Mouse (Mus musculus) hindbrain, postnatal 0 days (tissue): Measurements from ENCODE around the gene Gli1. TPM values are rescaled to one million over a fixed set of nuclear protein-coding genes. Genes with fewer than 3 reads are reported as not detected.

ENCODE experiments used
- ATAC-seq: fragments of 200-750 bp; cut with Nextera tagmentation; 2 replicates; pipeline ENCODE4 v1.8.0; 2017; ENCODE audit warnings: mild to moderate bottlenecking, moderate TSS enrichment, moderate library complexity
- DNase-seq: peaks from one replicate; pipeline ENCODE4 v3.0.0-alpha.2; 2015; ENCODE audit warnings: low spot score
- H3K27ac ChIP-seq: fragments of 300-500 bp; sonication (generic); 2 replicates; pipeline ENCODE4 v1.5.1; 2014; ENCODE audit warnings: mild to moderate bottlenecking
- H3K27me3 ChIP-seq: fragments of 300-500 bp; sonication (generic); 2 replicates; pipeline ENCODE4 v1.6.1; 2014; ENCODE audit warnings: low read length, mixed read lengths; ENCODE audit not compliant: insufficient read depth
- H3K36me3 ChIP-seq: fragments of 300-500 bp; sonication (generic); 2 replicates; pipeline ENCODE4 v1.6.1; 2014; ENCODE audit warnings: low read length, mixed read lengths; ENCODE audit not compliant: insufficient read depth
- H3K4me1 ChIP-seq: fragments of 300-500 bp; sonication (generic); 2 replicates; pipeline ENCODE4 v1.6.1; 2014; ENCODE audit warnings: antibody characterized with exemption, low read length, mixed read lengths; ENCODE audit not compliant: insufficient read depth
- H3K4me2 ChIP-seq: fragments of 300-500 bp; sonication (generic); 2 replicates; pipeline ENCODE4 v1.6.1; 2014; ENCODE audit warnings: low read depth, mild to moderate bottlenecking, low read length, moderate library complexity, mixed read lengths
- H3K4me3 ChIP-seq: fragments of 300-500 bp; sonication (generic); 2 replicates; pipeline ENCODE4 v1.5.1; 2014; ENCODE audit warnings: low read length
- H3K9ac ChIP-seq: fragments of 300-500 bp; sonication (generic); replicated peaks from 2 replicates; pipeline ENCODE4 v1.6.1; 2014; ENCODE audit warnings: mild to moderate bottlenecking, low read length, moderate library complexity, mixed read lengths
- H3K9me3 ChIP-seq: fragments of 300-500 bp; sonication (generic); 2 replicates; pipeline ENCODE4 v1.6.1; 2016; ENCODE audit warnings: low read length, mixed read lengths
- CTCF ChIP-seq: IDR thresholded peaks from 2 replicates; pipeline ENCODE4 v1.5.1; 2016; ENCODE audit warnings: antibody characterized with exemption, control low read depth, low read depth
- WGBS: fragments of 180-500 bp; shearing (Covaris S2); extraction: QIAGEN DNeasy Blood & Tissue Kit; methylation state at CpG from one replicate; pipeline ENCODE4 v1.1.7; 2014; 5-methylcytosine and 5-hydroxymethylcytosine counted together
- polyA plus RNA-seq: library from polyadenylated mRNA; unstranded; fragments of >200 nt; fragmentation: Nextera tagmentation; extraction: Ambion mirVana; gene quantifications from 2 replicates; pipeline ENCODE4 v1.2.1, GENCODE M21; 2015
- total RNA-seq: library from RNA; depleted of rRNA; stranded (reverse); fragments of >200 nt; gene quantifications from 2 replicates; pipeline ENCODE4 v1.2.3, GENCODE M21; 2014

Gene Gli1
- total and polyA plus RNA-seq, 2 experiments from 2014 or later: 2.7 to 13.0 TPM

DNA sequence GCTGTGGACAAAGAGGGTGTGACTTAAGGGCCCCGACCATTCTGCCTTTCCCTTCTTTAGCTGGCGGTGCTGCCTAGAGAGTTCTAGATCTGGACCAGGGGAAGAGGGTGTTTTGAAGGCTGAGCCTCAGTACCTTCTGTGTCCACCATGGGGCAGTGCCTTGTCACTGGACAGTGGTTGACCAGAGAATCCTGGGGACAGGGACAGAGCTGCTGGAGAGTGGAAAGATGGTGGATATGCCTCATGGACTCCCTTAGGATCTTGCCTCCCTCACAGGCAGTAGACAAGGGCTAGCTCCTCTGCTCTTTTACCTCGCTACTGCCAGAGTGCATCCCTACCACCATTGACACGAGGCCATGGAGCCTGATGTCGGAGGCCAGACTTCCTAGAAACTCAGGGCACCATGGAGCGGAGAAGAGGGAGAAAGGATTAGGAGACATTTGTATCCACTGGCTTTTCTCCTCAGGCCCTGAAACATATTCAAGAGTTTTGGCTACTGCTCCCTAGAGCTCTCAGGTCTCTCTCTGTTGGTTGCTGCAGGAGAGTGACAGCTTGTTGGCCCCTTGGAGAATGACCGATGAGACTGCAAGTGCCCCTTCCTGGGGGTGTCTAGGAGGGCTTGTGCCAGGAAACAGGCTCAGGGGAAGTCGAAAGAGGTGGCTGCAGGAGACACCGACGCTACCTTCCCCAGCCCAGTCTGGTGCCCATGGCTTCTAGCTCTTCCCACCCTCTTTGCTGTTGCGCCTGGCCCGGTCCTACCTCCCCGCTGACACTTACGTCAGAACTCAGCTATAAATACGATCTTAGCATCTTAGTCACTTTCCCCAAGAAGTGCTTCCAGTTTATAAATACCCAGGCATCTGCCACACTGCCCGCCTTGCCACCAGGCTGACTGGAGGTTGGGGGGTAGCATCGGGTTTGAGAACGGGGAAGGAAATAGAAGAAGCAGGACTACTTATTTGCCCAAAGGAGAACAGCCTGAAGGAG, 12.4 kb upstream of the Gli1 start, which contains the start of gene Inhbe:
Gene Inhbe, minus strand, starts transcription at position 503 of the 987 bp plus-strand sequence.
- H3K4me1 ChIP-seq: no peaks in the 10 kb centered on the region
- no peak within 1 kb of the TSS for H3K27ac ChIP-seq
- H3K4me2 ChIP-seq: no peak within 1 kb of the TSS
- no peaks in the 10 kb centered on the region for H3K36me3 ChIP-seq
- H3K4me3 ChIP-seq: no peak within 1 kb of the TSS
- TF ChIP-seq CTCF: peak; percentile 62
- H3K9me3 ChIP-seq: no peaks in the 10 kb centered on the region
- no peak within 1 kb of the TSS for H3K9ac ChIP-seq
- 87% methylated on average over 18 of the region's 18 CpGs for WGBS
- H3K27me3 ChIP-seq: no peaks in the 10 kb centered on the region; the same call in 1 of the 2 replicates
- DNase-seq (peak; percentile 15), ATAC-seq (no peak)

DNA sequence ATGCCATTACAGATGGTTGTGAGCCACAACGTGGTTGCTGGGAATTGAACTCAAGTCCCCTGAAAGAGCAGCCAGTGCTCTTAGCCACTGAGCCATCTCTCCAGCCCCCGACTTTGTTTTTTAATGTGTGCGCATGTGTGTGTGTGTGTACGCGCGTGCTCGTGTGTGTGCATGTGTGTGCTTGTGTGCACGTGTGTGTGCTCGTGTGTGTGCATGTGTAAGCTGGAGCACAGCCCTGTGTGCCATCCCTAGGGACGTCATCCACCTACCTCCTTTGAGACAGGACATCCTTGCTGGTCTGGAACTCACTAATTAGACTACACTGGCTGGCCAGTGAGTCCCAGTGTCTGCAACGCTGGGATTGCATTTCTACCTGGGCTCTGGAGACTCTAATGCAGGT, 11.0 kb upstream of the Gli1 start:
- Histone ChIP-seq H3K4me3 (no peak overlapping the region), H3K27me3 (no peaks in the 10 kb centered on the region; the same call in 1 of the 2 replicates), H3K4me2 (no peak overlapping the region), H3K9me3 (no peaks in the 10 kb centered on the region), H3K9ac (no peak overlapping the region), H3K4me1 (no peaks in the 10 kb centered on the region), H3K36me3 (no peaks in the 10 kb centered on the region), H3K27ac (no peak overlapping the region)
- no peak for TF ChIP-seq CTCF
- DNase-seq (no peak), ATAC-seq (no peak)
- 86% methylated on average over 11 of the region's 11 CpGs for WGBS

DNA sequence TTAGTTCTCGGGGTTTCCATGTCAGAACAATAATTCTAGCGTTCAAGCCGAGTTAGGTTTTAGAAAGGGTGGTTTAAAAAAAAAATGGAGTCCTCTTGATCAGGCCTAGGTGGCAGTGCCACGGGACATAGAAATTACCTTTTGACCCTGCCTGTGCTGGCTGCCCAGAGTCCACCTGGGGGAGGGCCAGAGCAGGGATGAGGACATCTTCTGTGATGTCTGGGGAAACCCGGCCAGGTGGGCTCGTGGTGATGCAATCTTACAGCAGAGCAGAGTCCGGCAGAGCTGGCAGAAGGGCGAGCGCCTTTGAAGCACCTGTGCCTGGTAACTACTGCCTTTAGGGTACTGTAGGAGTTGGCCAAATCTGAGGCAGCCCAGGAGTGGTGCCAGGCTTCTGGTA, 10.4 kb upstream of the Gli1 start:
- ATAC-seq (no peak), DNase-seq (no peak)
- Histone ChIP-seq H3K4me2 (no peak overlapping the region), H3K4me3 (no peak overlapping the region), H3K9ac (no peak overlapping the region), H3K4me1 (no peaks in the 10 kb centered on the region), H3K27me3 (no peaks in the 10 kb centered on the region; the same call in 1 of the 2 replicates), H3K27ac (no peak overlapping the region), H3K9me3 (no peaks in the 10 kb centered on the region), H3K36me3 (no peaks in the 10 kb centered on the region)
- TF ChIP-seq CTCF: no peak
- WGBS: 90% methylated on average over 9 of the region's 9 CpGs

DNA sequence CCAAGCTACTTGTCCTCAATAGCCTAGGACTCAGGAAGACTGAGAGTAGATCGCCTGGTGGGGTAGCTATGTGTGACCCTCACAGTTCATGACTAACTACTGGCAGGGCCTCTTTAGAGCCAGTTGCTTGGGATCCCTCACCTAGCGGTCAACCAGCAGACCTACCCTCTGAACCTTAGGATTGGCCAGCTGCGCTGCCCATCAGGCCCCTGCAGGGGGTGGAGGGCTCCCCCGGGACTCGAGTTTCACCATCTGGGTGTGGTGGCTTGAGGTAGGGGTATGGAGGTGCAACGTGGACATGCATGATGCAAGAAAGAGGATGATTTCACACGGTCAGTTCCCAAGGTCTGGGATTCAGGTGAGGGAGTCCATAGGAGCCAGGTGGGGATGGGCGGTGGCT, 9.9 kb upstream of the Gli1 start:
- Histone ChIP-seq H3K27me3 (no peaks in the 10 kb centered on the region; the same call in 1 of the 2 replicates), H3K9ac (no peak overlapping the region), H3K4me3 (no peak overlapping the region), H3K36me3 (no peaks in the 10 kb centered on the region), H3K4me2 (no peak overlapping the region), H3K4me1 (no peaks in the 10 kb centered on the region), H3K9me3 (no peaks in the 10 kb centered on the region), H3K27ac (no peak overlapping the region)
- WGBS: 78% methylated on average over 8 of the region's 8 CpGs
- no peak for DNase-seq
- ATAC-seq: no peak
- TF ChIP-seq CTCF: no peak

DNA sequence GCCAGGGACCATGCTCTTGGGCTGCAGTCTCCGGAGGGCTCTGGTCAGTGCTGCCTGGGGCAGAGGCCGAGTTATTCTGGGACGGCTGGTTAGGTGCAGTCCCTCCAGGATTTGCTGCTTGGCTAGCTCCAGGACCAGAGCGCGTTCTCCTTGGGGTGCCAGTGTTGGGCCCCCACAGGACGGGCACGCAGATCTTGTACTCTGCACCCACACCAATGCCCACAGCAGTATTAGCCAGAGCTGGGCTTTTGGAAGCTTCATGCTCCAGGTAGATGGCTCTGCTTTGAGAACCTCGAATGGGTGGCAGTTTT, 9.5 kb upstream of the Gli1 start:
- H3K4me1 ChIP-seq: no peaks in the 10 kb centered on the region
- H3K4me3 ChIP-seq: no peak overlapping the region
- WGBS: 86% methylated on average over 8 of the region's 8 CpGs
- H3K9me3 ChIP-seq: no peaks in the 10 kb centered on the region
- no peak overlapping the region for H3K4me2 ChIP-seq
- H3K27ac ChIP-seq: no peak overlapping the region
- no peak for TF ChIP-seq CTCF
- H3K27me3 ChIP-seq: no peaks in the 10 kb centered on the region; the same call in 1 of the 2 replicates
- DNase-seq (no peak), ATAC-seq (no peak)
- H3K9ac ChIP-seq: no peak overlapping the region
- no peaks in the 10 kb centered on the region for H3K36me3 ChIP-seq

DNA sequence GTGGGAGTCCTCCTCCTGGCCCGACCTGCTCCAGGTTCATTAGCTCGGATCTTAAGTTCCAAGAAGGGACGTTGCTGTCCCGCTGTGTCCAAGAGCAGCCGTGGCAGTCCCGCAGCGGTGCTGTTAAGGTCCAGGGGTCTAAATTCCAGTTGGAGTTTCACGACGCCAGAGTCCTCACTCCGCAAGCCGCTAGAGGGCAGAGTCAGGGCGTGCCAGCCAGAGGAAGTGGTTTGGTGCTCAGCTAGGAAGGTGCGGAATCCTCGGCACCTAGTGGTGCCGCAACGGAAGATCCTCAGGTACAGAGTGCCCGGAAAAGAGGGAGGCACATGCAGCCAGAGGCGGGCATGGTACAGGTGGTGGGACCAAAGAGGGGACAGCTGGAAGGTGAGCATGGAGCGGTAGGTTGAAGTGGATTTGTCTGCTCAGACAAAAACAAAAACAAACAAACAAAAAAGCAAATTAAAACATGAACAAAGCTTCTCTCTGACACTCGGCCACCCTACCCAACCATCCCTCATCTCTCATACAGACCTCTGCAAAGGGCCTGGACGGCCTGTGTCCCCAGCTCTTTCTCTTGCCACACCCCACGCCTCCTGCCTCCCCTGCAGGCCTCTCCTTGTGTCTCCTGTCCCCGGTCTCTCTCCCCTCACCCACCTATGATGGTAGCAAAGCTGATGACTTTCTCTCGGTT, 9.0 kb upstream of the Gli1 start:
- peak; percentile 77 for DNase-seq
- Histone ChIP-seq H3K36me3 (no peaks in the 10 kb centered on the region), H3K4me1 (no peaks in the 10 kb centered on the region), H3K4me3 (peak overlapping the region; percentile 14; the same call in 1 of the 2 replicates), H3K9ac (no peak overlapping the region), H3K4me2 (peak overlapping the region; percentile 48), H3K27ac (no peak overlapping the region), H3K27me3 (no peaks in the 10 kb centered on the region; the same call in 1 of the 2 replicates), H3K9me3 (no peaks in the 10 kb centered on the region)
- 11% methylated on average over 24 of the region's 24 CpGs for WGBS
- TF ChIP-seq CTCF: peak; percentile 87
- peak; percentile 67; the same call in 1 of the 2 replicates for ATAC-seq
